Mouse (Mus musculus) inflammation-experienced regulatory T-cells, adult 6 months (primary cell): ENCODE results near the gene Zdhhc5. TPM values are rescaled to one million over a fixed set of nuclear protein-coding genes. Genes with fewer than 3 reads are reported as not detected.
"Not testable (repeated sequence)": the region's sequence is repeated elsewhere in the genome, so short reads cannot be mapped to it uniquely, and the experiment has no call there.

Source experiments
- ATAC-seq: one replicate; pipeline ENCODE4 v1.8.0; 2017
- polyA plus RNA-seq, 3 experiments: library from polyadenylated mRNA; unstranded; fragments of 100-300 nt; shearing (Covaris generic); gene quantifications; one replicate each; pipeline ENCODE4 v1.2.1; 2017

The Zdhhc5 gene
- polyA plus RNA-seq, 3 experiments from 2014 or later, result 12.9 to 14.1 (median 13.3) TPM

DNA sequence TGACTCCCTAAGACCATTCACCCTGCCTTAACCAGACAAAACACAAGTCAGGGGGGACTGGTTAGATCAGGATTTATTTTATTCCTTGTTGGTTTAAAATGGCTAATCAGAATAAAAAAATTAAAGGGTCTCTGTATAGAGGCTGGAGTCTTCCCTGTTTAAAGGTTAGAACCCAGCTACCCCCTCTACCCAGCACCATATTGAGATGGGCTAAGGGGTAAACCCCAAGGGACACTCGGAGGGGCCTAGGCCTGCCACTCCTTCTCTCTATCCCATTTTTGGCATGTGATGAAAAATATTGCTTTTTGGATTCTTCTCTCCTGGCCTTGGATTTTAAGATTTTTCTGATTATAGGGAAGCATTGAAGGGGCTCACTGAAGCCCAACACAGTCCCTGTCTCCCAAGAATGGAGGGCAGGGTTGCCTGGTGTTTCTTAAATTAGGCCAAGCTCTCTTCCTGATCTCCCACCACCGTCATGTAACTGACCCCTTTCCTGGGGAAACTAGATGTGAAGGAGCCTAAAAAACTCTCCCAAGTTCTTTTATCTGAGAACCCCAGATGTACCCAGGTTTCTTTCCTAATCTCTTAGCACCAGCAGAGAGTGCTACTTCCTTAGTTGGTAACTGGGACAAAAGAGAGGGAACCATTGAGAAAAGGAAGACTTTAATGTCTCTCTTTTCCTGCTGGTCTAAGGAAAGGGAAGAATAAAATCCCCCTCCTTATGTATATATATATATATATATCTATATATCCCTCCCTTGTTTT, 26.7 kb downstream of the Zdhhc5 start:
- no peak for ATAC-seq

DNA sequence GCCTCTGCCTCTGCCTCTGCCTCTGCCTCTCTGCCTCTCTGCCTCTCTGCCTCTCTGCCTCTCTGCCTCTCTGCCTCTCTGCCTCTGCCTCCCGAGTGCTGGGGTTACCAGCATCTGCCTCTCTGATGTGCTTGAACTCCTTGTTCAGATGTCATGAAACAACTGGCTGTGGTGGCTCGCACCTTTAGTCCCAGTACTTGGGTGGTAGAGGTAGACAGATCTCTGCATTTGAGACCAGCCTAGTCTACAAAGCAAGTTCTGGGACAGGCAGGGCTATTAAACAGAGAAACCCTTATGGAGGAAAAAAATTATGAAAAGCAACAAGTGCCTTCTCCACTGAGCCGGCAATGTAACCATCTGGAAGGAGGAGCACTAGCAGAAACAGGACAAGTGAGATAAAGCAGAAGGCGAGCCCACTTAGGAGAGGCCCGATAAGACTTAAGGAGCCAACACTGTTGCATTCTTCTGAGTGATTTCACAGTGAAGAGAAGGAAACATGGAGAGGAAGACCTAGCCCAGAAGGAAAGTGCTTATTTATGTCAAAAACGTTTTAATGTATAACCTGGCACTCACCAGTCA, 32.3 kb downstream of the Zdhhc5 start:
- ATAC-seq, result no peak

DNA sequence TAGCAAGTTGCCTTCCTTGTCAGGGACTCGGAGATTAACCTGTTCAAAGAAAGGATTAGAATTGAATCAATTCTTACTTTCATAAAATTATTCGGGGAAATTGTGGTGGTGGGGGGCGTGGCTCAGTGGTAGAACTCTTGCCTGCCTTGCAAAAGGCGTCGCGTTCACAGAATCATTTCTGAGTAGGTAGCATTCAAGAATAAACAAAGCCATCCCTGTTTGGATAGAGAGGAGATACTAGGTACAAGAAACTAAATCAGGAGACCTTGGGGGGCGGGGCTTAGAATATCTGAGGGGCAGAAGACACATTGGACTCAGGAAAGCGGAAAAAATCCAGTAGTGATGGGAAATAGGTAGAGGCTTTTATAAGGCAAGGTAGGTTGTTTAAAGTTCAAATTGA, 36.0 kb downstream of the Zdhhc5 start, which contains the start of gene Tmx2:
Gene Tmx2, minus strand, starts transcription at position 125 of the 400 bp plus-strand sequence.
- no peak for ATAC-seq

DNA sequence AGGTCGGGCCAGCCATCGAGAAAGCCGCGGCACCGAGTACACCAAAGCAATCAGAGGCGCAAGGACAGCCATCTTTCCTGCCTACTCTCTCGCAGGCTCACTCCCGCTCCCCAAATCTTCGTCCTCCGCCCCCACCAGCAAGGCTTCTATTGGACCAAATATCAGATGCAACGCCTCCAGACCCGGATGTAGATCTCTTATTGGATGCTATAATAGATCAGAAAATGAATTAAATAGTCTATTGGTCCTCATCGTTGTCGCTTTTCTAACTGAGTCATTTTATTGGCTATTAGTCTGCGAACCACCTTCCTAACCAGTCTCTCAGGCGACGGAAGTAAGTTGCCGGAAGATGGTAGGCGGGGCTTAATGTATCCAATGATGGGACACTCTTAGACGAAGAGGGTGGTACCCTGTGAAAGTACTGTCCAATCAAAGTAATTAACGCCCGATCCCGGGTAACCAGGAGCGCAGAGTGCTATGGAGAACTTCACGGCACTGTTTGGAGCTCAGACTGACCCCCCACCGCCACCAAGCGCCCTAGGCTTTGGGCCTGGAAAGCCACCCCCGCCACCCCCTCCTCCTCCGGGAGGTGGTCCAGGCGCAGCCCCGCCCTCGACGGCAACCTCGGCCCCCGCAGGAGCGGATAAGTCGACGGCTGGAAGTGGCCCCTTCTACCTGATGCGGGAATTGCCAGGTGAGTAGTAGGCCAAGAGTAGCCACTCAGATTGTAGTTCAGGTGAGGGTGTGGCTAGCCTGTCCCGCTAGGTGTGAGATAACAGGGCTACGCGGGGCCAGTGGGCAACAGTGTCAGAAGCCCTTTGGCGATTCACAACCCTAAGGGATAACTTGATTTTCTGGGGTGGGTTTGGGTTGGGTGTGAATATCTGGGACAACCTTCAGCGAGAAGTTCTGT, 36.8 kb downstream of the Zdhhc5 start, which contains the start of the genes Gm28635 and Med19:
Gene Gm28635, minus strand, starts transcription at position 74 of the 913 bp plus-strand sequence.
Gene Med19, plus strand, starts transcription at position 435 of the 913 bp plus-strand sequence.
- ATAC-seq, result peak; percentile 98

DNA sequence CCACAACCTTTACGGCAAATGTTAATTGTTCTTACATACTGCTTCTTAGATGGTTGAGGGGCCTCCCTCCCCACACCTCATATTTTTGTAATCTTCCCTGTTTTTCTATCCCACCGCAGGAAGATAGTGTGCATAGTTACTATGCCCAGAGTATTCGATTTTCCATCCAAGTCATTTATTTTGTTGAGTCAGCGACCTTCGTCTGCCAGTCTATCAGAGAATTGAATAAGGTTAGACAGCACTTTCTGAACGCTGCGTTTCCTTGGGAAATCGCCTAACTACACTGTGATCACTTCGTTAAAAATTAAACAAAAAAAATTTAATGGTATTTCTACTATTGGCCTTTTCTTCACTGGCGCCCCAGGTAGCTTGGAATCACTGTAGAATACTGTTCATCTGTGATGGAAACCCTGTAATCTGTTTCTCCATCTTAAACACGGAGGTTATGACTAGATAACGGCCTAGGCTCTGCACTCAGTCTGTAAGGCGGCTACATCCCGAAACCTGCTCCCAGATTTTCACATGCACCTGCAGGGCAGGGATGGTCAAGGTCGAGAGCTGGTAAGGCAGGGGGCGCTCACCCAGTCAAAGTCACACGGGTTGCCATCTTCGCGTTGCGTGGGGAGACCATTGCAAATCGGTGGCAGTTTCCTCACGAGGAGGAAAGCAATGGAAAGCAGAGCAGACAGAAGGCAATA, 37.6 kb downstream of the Zdhhc5 start:
- ATAC-seq, result peak; percentile 5

DNA sequence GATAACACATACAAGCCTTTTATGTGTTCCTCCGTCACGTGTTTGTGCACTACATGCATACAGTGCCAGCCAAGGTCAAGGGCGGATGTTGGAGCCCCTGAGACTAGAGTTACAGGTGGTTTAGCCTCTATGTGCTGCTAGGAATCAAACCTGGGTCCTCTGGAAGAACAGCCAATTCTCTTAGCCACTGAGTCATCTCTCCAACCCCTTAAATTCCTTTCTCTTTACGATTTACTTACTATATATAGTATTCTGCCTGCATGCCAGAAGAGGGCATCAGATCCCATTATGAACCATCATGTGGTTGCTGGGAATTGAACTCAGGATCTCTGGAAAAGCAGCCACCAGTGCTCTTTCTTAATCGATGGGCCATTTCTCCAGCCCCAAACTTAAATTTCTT, 43.4 kb downstream of the Zdhhc5 start:
- not testable (repeated sequence) for ATAC-seq

DNA sequence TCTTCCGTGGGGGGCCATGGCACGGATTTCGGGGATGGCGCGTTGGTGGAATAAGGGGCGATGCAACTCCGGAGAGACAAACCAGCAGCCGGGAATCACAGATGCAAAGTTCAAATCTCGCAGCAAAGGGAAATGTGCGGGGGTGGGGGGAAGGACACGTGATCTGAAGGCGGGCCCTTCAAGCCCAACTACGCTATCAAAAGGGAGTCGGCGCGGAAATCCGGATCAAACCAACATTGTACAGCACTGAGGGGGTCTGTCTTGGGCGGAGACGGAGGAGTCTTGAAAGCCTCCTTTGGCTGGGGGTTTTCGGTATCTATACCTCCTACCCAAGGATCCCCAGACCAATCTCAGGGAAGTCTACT, 44.4 kb downstream of the Zdhhc5 start, which contains the start of gene Selenoh:
Gene Selenoh, minus strand, starts transcription at position 202 of the 365 bp plus-strand sequence.
- ATAC-seq, result peak; percentile 99

DNA sequence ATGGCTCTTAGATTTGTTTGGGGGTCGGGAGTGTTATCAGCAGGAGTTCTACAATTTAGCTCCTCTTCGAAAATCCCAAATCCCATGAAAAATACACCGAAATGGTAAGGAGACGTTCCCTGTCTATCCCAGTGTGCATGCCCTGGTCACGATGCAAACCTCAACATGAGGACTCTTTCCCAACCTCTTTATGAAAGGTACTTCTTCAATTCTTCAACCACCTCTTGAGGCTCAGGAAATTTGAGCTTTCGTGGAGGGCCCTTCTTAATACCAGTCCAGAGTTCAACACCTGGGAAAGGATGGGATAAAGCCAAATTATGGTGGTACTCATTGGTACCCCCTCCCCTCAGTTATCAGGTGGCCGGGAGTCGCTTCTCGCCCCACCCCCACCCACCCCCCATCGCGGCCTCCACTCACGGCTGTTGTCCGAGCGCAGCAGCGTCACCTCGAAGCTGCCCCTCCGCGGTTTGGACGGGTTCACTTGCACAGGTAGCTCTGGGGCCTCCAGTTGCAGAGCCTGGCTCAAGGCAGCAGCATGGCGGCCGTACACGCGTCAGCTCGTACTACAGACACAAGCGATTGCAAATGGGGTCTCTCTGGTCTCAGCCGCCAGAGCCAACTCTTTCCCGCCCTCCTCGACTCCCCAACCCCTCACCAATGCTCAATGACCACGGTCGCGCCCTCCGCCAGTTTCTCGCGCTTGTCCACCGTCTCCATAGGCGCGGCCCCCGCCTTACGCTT, 45.0 kb downstream of the Zdhhc5 start:
- peak; percentile 5 for ATAC-seq

DNA sequence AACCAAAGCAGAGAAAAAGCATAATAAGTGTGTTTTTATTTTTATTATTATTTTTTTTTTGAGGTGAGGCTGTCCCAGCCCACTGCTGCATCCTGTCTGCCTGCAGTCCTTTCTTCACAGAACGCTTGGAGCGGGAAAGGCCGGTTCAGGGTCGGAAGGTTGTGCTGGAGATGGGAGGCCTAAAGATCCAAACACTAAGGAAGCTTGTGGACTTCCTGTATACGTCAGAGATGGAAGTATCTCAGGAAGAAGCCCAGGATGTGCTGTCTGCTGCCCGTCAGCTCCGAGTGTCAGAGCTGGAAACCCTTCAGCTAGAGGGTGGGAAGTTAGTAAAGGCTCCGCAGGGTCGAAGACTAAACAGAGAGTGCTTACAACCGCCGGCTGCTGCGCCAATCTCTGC, 48.9 kb downstream of the Zdhhc5 start:
- ATAC-seq, result no peak

DNA sequence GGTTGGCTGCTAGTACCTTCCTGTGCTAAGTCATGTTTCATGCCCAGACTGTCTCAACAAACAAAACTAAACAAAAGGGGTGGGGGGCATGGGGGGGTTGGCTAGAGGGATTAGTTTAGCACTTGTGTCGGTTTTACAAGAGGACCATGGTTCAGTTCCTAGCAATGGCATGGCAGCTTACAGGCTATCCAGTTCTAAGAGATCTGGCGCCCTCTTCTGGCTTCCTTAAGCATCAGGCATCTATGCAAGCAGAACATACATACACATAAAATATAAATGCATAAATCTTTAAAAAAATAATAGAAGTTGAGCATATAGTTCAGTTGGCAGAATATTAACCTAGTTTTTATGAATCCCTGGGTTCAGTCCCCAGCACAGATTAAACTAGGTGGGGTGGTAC, 52.1 kb downstream of the Zdhhc5 start:
- ATAC-seq, result no peak

DNA sequence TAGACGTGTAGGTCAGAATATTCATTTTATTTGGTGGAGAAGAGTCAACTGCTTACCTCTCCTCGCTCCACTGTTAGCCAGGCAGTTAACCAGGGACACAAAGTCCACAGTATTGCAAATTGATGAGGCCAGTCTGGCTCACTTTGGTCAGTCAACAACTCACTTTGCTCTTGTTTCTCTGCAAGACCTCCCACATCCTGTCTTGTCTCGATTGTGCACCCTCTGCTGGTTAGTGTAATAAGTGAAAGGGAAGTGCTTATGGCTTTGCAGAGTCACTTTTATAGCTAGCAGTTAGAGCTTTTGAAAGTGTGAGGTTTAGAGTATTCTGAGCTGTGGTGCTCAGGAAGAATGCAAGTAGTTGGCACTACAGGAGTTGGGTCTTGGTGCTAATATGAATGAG, 54.7 kb downstream of the Zdhhc5 start:
- peak; percentile 96 for ATAC-seq

DNA sequence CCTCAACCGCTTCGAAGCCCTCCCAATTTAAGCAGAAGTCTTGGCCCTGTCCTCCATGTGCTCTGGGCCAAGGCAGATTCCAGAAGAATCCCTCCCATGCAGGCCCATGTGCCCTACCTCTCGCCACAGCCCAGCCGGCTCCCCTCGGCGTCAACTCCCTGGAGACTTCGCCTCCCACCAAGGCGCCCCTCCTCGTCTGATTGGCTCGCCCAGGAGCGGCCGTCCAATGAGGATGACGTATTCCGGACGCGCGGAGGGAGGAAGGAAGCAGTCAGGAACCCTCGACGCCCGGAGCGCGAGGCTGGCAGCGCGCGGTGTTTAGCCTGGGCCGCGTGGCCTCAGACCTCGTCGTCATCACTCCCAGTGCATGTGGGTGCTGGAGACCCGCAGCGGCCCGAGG, 56.2 kb downstream of the Zdhhc5 start, which contains the start of gene Btbd18:
Gene Btbd18, plus strand, starts transcription at position 274 of the 400 bp plus-strand sequence.
- ATAC-seq, result no peak

DNA sequence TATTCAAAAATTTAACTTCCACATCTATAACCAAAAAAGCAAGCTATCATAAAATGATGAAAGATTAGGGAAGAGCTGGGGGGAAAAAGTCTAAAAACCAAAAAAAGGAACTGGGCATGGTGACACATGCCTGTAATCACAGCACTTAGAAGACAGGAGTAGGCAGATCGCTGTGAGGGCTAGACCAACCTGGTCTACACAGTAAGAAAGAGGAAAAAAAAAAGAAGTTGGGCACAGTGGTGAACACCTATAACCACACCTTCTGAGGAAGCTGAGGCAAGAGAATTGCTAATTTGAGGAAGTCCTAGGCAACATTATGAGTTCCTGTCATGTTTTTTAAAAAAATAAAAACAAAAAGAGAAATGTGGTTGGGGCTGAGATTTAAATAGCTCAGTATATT, 59.1 kb downstream of the Zdhhc5 start:
- ATAC-seq, result no peak

DNA sequence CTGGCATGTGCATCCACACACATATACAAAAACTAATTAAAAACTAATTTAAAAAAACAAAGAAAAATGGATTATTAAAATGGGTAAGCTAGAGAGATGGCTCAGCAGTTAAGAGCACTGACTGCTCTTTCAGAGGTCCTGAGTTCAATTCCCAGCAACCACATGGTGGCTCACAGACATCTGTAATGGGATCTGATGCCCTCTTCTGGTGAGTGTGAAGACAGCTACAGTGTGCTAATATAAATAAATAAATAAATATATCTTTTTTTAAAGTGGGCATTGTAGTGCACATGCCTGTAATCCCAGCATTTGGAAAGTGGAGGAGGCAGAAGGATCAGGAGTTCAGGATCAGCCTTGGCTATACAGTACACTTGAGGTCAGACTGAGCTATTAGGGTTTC, 61.6 kb downstream of the Zdhhc5 start:
- ATAC-seq, result no peak

DNA sequence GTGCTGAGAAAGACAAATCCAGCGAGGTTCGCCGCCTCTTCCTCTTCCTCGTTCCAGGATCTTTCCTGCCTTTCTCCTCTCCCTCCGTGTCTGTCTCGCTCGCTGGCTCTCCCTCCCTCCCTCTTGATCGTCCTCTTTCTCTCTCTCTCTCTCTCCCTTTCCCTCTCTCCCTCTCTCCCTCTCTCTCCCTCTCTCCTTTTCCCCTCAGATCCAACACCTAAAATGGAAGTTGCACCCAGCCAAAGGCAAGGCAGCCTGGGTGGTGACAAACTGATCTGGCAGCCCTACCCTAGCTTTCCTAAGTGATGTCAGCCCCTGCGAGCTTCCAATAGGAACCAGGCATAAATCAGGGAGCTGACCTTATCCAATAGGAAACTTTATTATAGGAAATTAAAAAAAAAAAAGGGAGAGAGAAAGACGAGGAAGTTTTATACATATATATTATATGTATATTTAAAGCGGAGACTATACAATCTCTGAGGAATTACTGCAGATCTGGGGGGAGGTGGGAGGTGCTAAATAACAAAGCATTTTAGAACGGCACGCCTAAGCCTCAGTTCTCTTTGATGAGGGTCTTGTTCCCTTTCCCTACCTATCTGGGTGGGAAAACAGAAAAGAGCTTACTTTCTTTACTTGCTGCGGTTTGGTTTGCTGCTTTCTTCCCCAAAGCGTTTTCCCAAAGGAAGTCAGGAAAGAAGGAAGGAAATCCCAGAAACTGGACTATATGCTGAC, 64.3 kb downstream of the Zdhhc5 start, which contains the start of gene Ctnnd1:
Gene Ctnnd1, minus strand, starts transcription at position 302 of the 732 bp plus-strand sequence.
- ATAC-seq, result peak; percentile 59

DNA sequence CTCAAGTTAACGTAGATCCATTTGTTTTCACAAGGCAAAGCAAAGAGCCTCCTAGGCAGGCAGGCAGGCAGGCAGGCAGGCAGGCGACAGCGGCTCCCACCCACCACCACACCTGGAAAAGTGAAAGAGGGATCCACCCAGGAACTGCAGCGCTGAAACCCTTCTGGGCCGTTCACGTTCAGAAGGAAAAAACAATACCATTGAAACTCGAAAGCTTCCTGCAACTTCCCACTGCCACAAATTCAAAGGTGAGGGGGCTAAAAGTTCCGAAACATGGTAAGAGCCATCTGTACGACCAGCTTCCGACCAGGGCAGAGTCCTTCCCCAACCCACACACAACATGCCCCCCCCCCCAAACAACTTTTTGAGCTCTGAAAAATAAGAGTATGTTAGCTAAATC, 65.3 kb downstream of the Zdhhc5 start:
- no peak for ATAC-seq

DNA sequence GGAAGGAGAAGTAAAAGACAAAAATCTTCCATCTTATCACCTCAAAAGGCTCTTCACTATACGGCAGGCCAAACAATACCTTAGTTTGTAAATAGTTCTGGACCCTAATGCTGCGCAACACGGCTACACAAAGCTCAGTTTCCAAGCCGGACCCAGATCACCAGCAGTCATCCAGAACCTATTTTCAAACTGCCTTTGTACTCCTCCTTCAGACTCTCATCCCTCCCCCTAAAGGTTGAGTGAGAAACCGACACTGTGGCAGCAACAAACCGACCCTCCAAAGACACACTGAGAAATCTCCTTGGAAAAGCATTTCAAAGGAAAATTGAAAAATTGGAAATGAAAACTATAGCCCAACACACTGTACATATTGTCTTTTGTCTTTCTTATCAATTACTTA, 66.6 kb downstream of the Zdhhc5 start:
- no peak for ATAC-seq

DNA sequence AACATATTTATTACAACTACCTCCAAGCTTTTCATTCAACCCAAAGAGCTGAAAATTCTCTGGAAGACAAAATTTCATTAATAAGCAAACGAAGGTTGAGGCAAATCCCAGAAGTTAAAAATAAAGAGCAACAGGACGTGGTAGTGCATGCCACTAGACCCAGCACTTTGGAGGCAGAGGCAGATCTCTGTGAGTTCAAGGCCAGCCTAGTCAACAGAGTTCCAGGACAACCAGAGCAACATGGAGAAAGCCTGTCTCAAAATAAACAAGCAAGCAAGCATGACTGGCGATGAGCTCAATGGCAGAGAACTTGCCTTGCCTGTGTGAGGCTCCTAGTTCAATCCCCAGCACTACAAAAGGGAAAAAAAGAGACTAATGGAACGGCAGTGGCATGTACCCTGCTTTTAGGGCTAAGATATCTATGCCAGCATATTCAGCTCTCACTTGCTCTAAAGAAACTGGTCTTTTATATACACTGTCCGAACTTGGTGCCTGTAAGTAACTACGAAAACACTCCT, 67.9 kb downstream of the Zdhhc5 start:
- no peak for ATAC-seq

DNA sequence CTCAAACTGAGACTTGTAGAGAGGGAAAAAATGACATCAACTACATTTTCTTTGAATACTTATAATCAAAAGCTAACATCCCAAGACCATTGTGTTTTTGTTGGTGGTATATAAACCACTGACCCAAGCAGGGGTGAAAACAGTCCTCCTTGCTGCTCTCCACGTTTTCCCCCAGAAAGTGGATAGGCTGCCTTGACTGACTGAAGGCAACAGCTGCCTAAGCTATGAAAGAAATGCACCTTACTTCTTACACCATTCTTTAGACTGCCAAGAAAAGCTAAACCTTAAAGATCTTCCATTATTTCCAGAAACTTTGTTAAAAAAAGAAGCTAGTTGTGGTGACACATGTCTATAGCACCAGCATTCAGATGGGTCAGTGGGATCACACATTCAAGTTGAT, 68.8 kb downstream of the Zdhhc5 start:
- ATAC-seq, result no peak

DNA sequence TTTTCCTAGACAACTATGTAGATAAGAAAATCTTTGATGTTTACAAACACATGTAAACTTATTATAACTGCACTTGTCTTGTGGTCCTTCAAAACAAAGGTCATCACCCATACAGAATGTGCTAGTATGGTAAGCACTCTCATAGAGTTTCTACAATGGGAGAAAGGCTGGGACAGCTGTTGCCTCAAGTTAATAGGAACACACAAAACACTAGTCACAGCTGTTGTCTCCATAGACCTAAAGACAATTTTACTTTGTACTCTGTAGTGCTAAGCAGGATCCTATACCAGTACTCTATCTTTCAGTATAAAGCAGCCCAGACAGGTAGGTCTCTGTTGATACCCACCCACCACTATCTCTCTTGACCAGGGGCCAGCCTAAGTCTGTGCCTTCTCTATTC, 74.1 kb downstream of the Zdhhc5 start:
- no peak for ATAC-seq
